Mouse (Mus musculus): ENCODE measurements around the gene Psmb7. TPM values are rescaled to one million over a fixed set of nuclear protein-coding genes. Genes with fewer than 3 reads are reported as not detected.

The Psmb7 gene
- total RNA-seq, 2 experiments from 2014 or later, result 256 TPM

Small RNAs within 50 kb of the gene (microRNA-seq; reads per million reads assigned to microRNA genes)
- gene Gm27634, result not detected

Other genes starting within 250 kb of the Psmb7 start
- gene Nek6, start 132.4 kb downstream of the Psmb7 start, total RNA-seq (2021), result 10 to 100 TPM; 34.2 to 37.0 TPM
- gene Nr5a1, start 70.5 kb upstream of the Psmb7 start, total RNA-seq (2021), result not detected

Measured in left cerebral cortex, postnatal 10 days (tissue).